Mouse (Mus musculus): ENCODE data around the gene Rsu1.

Rsu1 gene

DNA sequence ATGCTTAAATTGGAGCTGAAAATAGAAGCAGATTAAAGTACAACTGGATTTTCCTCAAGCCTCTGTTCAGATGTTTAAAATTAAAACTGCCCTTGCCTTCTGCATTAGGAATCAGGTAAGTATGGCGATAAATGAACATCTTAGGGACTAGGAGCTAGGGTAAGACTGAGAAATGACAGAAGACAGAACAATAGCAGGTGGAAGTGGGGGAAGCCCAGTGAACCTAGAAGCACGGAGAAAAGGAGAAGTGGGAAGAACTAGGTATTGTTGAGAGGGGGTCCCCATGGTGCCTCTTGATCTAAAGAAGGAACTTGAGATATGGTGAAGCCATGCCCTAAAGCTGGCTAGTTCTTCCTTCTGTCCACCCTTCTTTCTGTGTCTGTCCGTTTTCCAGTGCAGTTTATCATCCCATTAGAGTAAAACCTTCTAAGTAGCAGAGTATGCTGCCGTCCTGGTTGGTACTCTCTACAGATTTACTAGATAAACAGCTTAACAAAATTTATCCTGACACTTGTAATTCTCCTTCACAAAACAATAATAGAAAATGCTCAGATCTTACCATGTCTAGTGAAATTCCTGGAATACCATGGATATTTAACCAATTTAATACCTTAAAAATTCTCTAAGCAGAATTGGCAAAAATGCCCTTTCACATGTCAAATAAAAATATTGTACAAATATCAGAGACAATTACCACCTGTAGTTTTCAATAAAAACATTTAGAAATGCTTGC is 101.9 kb downstream of the Rsu1 start:
- no peak for DNase-seq (ENCODE audit: extremely low spot score, low read depth, low spot score)

DNA sequence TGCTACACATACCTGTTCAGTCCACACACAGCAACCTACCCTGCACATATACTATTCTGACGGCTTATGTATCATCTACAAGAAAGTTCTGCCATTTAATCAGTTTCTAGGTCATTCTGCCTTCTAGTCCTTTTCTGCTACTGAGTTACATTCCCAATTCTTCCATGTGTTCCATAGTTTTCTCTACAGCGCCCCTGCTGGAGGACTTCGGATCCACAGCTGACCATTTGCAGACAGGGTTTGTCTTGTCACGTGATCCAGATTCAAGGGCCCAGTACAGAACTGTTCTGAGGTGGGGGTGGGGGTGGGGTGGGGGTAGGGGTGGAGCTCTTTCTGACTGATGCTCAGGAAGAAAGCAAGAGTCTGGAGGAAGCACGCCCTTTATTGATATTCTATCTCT is 102.5 kb downstream of the Rsu1 start:
- DNase-seq (ENCODE audit: extremely low spot score, low read depth, low spot score), result no peak

- no peak for DNase-seq (ENCODE audit: extremely low spot score, low read depth, low spot score)
Measured at GRCm38 (mm10) chr2:13161717-13162116, 109.5 kb downstream of the Rsu1 start.

DNA sequence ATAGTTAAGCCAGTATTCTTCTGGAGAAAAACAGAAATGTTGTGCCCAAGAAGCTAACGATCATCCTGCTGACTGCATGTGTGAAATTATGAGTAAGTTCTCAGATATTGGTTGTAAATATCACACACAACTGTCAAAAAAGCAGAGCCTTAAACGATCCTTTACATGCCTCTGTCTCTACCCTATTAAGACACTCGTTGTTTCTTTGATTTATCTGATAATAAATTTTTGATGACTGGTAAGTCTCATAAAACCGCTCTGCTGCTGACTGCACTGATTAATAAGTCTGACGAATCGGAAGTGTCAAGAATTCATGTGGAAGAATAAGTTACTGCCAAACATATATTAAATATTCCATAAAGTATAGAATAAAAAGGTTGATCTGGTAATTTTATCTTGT is 126.0 kb downstream of the Rsu1 start:
- DNase-seq (ENCODE audit: extremely low spot score, low read depth, low spot score), result no peak

DNA sequence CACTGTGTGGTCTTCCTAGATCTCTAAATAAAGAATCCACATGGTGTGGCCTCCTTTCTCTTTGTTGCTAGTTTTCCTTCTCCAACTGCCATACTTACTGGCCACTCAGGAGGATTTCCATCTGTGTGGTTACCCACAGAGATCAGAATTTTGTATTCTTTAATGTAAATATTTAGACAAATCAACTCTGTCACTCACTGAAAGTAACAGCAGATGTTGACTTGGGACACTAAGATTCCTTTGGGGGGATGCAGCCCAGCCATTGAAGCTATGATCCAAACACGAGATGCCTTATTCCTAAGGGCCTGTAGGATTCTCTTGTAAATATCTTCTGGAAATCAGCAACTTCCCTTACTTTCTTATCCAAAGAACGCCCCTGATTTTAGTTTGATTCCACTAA is 136.3 kb downstream of the Rsu1 start:
- DNase-seq (ENCODE audit: extremely low spot score, low read depth, low spot score), result no peak

- no peak for DNase-seq (ENCODE audit: extremely low spot score, low read depth, low spot score)
Measured at GRCm38 (mm10) chr2:13132841-13133240, 138.4 kb downstream of the Rsu1 start.

DNA sequence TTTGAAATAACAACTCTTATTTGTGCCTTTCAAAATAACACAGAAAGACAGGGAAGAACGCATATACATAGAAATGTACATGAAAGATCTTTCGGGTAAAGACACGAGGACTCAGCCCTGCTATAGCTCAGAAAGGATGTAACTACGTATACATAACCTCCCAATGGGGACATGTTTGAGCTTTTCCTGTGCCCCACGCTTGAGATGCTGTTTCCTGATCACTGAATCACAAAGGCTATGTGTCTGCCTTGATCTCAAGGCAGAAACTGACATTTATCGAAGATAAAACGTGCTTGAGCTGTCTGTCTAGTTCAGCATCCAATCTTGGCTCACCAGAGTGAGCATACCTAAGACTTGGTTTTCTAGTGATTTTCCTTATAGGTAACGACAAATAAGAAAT is 138.8 kb downstream of the Rsu1 start:
- DNase-seq (ENCODE audit: extremely low spot score, low read depth, low spot score), result no peak

GRCm38 (mm10) chr2:13129859-13130258 is 141.4 kb downstream of the Rsu1 start:
- no peak for DNase-seq (ENCODE audit: extremely low spot score, low read depth, low spot score)

DNA sequence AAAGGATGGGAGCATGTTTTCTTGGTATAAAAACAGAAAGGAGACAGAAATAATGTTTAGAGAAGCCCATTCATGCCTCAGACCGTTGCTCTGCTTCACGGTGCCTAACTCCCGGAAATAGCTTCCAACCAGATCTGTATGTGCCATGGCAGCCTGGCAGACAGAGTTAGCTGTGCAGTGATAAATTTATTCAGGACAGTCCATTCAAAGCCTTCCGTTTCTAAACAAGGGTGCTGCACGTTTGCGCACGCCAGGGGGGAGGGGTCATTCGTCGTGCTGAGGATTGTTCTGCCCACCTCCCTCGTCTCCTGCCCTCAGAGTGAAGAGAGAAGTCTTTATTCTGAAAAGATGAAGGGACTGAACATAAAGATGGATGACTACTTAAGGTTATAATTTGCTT is 141.9 kb downstream of the Rsu1 start:
- no peak for DNase-seq (ENCODE audit: extremely low spot score, low read depth, low spot score)

DNA sequence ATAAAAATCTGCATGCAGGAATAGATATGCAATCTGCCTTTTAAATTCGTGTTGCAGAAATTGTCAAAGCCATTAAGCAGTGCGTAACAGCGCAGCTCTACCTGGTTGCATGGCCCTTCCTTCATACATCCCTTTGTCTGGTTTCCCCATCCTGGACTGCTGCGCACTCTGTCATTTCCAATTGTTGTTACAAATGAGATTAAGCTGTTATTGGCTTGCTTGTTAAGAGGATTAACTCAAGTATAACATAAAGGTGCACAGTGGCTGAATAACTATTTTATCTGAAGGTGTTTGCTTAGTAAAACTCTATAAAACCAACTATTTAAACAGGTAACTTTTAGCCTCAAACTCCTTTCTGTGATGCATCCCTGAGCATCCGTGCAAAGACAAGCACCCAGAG is 150.8 kb downstream of the Rsu1 start:
- DNase-seq (ENCODE audit: extremely low spot score, low read depth, low spot score), result no peak

- no peak for DNase-seq (ENCODE audit: extremely low spot score, low read depth, low spot score)
Measured at GRCm38 (mm10) chr2:13117896-13118295, 153.3 kb downstream of the Rsu1 start.

DNA sequence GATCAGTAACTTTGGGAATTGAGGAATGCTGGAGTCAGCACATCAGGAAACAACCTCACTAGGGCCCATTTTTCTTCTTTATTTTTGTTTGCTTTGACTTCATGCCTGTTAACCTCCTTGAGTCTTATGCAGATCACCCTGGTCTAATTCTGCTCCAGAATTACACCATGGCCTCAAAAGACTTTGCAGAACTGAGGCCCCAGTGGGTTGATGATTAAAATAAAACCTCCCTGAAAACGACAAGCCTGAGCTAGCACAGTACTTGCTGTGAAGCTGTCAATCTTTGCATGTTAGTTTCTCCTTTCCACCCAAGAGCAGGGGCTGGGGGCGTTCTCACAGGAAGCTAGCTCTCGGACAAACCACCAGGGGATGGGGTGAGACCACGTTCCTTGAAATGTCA is 164.7 kb downstream of the Rsu1 start:
- no peak for DNase-seq (ENCODE audit: extremely low spot score, low read depth, low spot score)

GRCm38 (mm10) chr2:13104388-13104787 is 166.8 kb downstream of the Rsu1 start:
- no peak for DNase-seq (ENCODE audit: extremely low spot score, low read depth, low spot score)

DNA sequence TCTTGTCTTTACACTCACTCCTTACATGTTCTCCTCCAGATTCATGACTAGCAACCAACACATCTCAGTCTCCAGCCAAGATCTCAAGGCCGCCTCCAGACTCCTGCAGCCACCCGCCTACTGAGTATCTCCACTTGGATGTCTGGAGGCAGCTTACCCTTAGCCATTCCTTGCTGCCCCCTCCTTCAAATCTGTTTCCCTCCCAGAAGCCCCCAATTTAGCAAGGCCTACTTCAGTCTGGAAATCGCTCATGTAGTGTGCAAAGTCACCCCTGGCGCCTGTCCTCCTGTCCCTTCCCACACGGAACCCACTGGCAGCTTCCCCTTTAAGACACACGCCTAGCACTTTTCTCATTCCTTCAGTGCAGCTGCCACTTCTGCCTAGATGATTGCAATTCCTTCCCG is 167.4 kb downstream of the Rsu1 start:
- no peak for DNase-seq (ENCODE audit: extremely low spot score, low read depth, low spot score)

GRCm38 (mm10) chr2:13094045-13094444 is 177.2 kb downstream of the Rsu1 start:
- DNase-seq (ENCODE audit: extremely low spot score, low read depth, low spot score), result no peak

DNA sequence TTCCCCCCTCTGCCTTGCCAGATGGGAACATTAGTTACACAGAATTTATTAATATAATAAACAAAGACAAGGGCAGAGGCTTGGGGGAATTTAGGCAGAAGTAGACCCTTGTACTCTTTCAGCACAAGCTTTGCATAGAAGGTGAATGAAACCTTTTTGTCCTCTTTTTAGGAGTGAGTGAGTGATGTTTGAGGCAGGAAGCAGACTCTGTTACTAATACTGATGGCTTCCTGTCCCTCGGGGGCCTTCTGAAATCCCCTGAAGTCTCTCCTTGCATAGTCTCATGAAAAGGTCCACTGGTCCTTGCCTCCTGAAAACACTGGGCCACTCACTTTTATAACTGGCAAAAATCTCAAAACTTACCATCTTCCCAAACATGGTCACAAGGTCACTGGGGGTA is 177.6 kb downstream of the Rsu1 start:
- no peak for DNase-seq (ENCODE audit: extremely low spot score, low read depth, low spot score)

GRCm38 (mm10) chr2:13091399-13092015 is 179.7 kb downstream of the Rsu1 start:
- DNase-seq (ENCODE audit: extremely low spot score, low read depth, low spot score), result no peak

GRCm38 (mm10) chr2:13090841-13091240 is 180.4 kb downstream of the Rsu1 start:
- no peak for DNase-seq (ENCODE audit: extremely low spot score, low read depth, low spot score)

DNA sequence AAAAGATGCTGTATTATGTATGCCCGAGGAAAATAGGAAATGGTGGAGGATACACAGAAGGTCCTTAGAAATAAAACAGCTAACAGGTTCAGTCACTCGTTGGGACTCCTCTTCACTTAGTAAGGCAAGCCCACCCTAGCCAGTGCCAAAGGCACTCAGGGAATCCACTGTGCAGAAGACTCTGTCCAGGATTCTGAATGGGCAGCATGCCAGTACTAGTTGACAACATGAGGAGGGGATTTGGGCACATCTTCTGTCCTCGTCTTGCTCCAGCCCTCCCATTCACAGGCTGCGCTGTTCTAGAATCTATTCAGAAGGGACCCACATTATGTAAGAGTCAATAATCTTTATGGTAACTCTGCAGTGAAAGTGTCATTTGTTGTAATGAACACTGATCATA is 181.4 kb downstream of the Rsu1 start:
- no peak for DNase-seq (ENCODE audit: extremely low spot score, low read depth, low spot score)

DNA sequence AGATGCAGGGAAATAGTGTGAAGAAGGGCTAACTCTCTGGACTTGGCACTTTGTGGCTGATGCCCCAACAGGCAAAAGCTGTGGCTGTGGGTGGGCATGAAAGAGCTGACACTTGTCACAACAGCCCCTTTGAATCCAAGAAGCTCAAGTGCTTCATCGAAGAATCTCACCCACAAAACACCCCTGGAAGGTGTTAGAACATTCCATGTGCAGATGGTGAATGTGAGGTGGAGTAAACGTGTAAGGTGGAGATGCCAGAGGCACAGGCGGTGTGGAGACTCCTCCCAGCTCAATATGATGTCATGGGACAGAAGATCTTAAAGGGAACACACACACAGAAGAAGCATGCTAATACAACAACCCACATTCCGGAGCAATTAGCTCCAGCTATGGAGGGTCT is 182.9 kb downstream of the Rsu1 start:
- no peak for DNase-seq (ENCODE audit: extremely low spot score, low read depth, low spot score)

DNA sequence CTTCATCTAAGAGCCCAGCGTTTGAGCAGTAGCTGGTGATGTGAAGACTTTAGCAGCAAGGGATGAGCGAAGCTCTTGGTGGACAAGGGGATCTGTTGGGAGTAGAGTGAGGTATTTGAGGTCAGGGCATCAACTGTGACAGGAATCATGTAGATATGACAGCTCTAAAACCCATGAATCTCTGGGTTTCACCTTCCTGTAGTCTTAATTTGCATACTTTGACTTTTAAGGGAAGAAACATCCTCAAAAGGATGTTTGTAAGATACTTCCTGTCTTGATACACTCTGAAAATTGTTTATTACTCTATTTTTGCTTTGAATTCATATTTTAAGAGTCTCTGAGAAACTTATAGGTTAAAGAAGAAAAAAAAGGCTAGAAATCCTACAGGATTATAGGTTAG is 183.4 kb downstream of the Rsu1 start:
- DNase-seq (ENCODE audit: extremely low spot score, low read depth, low spot score), result no peak

- no peak for DNase-seq (ENCODE audit: extremely low spot score, low read depth, low spot score)
Measured at GRCm38 (mm10) chr2:13084223-13084622, 187.0 kb downstream of the Rsu1 start.

- DNase-seq (ENCODE audit: extremely low spot score, low read depth, low spot score), result no peak
Measured at GRCm38 (mm10) chr2:13080476-13080875, 190.7 kb downstream of the Rsu1 start.
